Mouse (Mus musculus) kidney, adult 10 weeks (tissue): ENCODE measurements around the gene Gm3252. TPM values are rescaled to one million over a fixed set of nuclear protein-coding genes. Genes with fewer than 3 reads are reported as not detected.

Source experiments
- polyA plus RNA-seq: library from polyadenylated mRNA; stranded (reverse); fragments of 350-450 nt; fragmentation: Illumina TruSeq; extraction: RNeasy Lipid Tissue Mini Kit (QIAGEN cat#74804); gene quantifications from one replicate; pipeline ENCODE4 v1.2.3, GENCODE M21; 2014; ENCODE audit warnings: low read depth, low replicate concordance

The Gm3252 gene
- not detected for polyA plus RNA-seq

DNA sequence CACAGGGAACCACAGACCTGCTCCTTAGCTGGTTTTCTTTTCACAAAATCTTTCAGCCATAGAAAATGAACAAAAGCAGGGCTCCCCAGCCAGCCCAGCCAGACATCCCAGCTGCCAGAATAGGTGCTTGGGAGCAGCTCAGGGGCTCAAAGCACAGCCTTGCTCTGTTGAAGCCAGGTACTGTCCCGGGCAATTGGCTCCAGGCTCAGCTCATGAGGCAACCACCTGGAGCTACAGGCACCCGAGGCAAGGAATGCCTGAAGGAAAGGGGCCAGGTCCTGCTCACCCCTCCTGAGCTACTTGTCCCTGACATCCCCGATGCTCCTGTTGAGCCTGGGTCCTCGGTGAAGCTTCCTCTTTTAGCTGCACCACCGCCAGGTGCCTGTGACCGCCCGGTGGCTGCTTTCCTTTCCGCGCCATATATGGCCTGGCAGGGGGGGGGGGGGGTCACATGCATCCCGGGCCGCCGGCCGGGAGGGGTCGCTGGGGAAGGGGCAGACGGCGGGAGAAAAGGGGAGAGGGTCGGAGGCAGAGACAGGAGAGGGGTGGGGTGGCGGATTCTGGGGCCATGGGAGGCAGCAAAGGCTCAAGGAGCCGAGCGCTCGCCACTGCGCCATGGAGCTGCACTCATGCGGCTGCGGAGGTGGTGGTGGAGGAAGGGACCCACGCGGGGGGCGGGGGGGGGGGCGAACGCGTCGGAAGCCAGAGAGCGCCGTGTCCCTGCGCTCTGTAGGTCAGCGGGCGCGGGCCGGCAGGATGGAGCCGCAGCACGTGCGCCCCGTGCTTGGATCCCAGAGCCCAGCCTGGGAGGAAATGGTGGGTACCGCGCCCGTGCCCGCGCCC lies at the start of gene Gm3252:
TSS of gene Gm3252 (plus strand) at position 738 of the 843 bp plus-strand sequence.

DNA sequence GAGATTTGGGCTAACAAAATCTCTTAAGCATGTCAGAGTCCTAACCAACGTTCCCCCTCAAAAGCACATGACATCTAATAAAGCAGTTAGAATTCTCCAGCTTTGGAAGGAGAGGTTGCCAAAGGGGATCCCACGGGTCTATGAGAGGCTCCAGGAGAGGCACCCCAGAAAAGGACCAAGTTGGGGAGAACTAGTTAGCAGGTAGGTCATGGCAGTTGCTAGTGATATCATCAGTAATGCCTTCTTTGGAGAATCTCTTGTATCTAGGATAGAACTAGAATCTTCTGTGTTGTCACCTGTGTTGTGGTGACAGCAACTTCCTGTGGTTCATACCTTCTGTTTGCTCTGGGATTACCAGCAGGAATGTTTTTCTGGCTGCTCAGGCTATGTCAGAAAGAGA lies 17.6 kb upstream of the Gm3252 start, which contains the start of gene Gm7876:
TSS of gene Gm7876 (plus strand) at position 301 of the 400 bp plus-strand sequence.

GRCm38 (mm10) chr14:4776037-4776436 lies 49.5 kb downstream of the Gm3252 start, which contains the start of gene Gm9602:
Gene Gm9602 (plus strand): TSS chr14:4776337.

Other genes starting within 250 kb of the Gm3252 start
- not detected for gene Gm3182, start 245.0 kb upstream of the Gm3252 start, polyA plus RNA-seq
- not detected for gene Gm3047, start 171.4 kb upstream of the Gm3252 start, polyA plus RNA-seq
- gene Gm8159, start 94.4 kb upstream of the Gm3252 start, polyA plus RNA-seq: not detected
- gene Gm3239, start 62.6 kb upstream of the Gm3252 start, polyA plus RNA-seq: not detected
- not detected for gene Gm7876, start 17.5 kb upstream of the Gm3252 start, polyA plus RNA-seq
- gene Gm9602, start 49.6 kb downstream of the Gm3252 start, polyA plus RNA-seq: not detected
- gene Gm3269, start 111.3 kb downstream of the Gm3252 start, polyA plus RNA-seq: not detected
- gene Gm3264, start 128.8 kb downstream of the Gm3252 start, polyA plus RNA-seq: not detected
- gene Gm3278, start 165.6 kb downstream of the Gm3252 start, polyA plus RNA-seq: not detected